Mouse (Mus musculus) embryonic facial prominence, embryonic 11.5 days (tissue): ENCODE results near the gene Tsks. TPM values are rescaled to one million over a fixed set of nuclear protein-coding genes. Genes with fewer than 3 reads are reported as not detected.

Source experiments
- ATAC-seq: fragments of 200-750 bp; cut with Nextera tagmentation; replicated peaks from 2 replicates; pipeline ENCODE4 v1.8.0; 2017; ENCODE audit warnings: low read depth; ENCODE audit not compliant: insufficient number of reproducible peaks, low FRiP score, low TSS enrichment
- DNase-seq: peaks from one replicate; pipeline ENCODE4 v3.0.0-alpha.2; 2015; ENCODE audit warnings: low spot score
- H3K27ac ChIP-seq: fragments of 300-500 bp; sonication (generic); replicated peaks from 2 replicates; pipeline ENCODE4 v1.5.1; 2014; ENCODE audit warnings: mild to moderate bottlenecking, low read depth, low read length, control low read depth
- H3K27me3 ChIP-seq: fragments of 300-500 bp; sonication (generic); 2 replicates; pipeline ENCODE4 v1.6.1; 2014; ENCODE audit warnings: mild to moderate bottlenecking, low read length, moderate library complexity, mixed read lengths; ENCODE audit not compliant: control insufficient read depth, insufficient read depth
- H3K36me3 ChIP-seq: fragments of 300-500 bp; sonication (generic); replicated peaks from 2 replicates; pipeline ENCODE4 v1.6.1; 2014; ENCODE audit warnings: low read depth, mild to moderate bottlenecking, low read length, moderate library complexity, mixed read lengths; ENCODE audit not compliant: control insufficient read depth, insufficient read depth
- H3K4me1 ChIP-seq: fragments of 300-500 bp; sonication (generic); 2 replicates; pipeline ENCODE4 v1.6.1; 2014; ENCODE audit warnings: low read length, mixed read lengths; ENCODE audit not compliant: control insufficient read depth, insufficient read depth
- H3K4me2 ChIP-seq: fragments of 300-500 bp; sonication (generic); 2 replicates; pipeline ENCODE4 v1.6.1; 2014; ENCODE audit warnings: low read depth, mild to moderate bottlenecking, control low read depth, low read length, moderate library complexity
- H3K4me3 ChIP-seq: fragments of 300-500 bp; sonication (generic); 2 replicates; pipeline ENCODE4 v1.5.1; 2014; ENCODE audit warnings: low read depth, low read length, control low read depth
- H3K9ac ChIP-seq: fragments of 300-500 bp; sonication (generic); replicated peaks from 2 replicates; pipeline ENCODE4 v1.6.1; 2014; ENCODE audit warnings: mild to moderate bottlenecking, control low read depth, low read length
- H3K9me3 ChIP-seq: fragments of 300-500 bp; sonication (generic); replicated peaks from 2 replicates; pipeline ENCODE4 v1.6.1; 2016; ENCODE audit warnings: mild to moderate bottlenecking, low read length, inconsistent platforms, mixed read lengths; ENCODE audit not compliant: control insufficient read depth
- WGBS: fragments of 180-500 bp; shearing (Covaris S2); extraction: QIAGEN DNeasy Blood & Tissue Kit; methylation state at CpG from one replicate; pipeline ENCODE4 v1.1.7; 2014; 5-methylcytosine and 5-hydroxymethylcytosine counted together
- polyA plus RNA-seq: library from polyadenylated mRNA; unstranded; fragments of >200 nt; fragmentation: Nextera tagmentation; extraction: Ambion mirVana; gene quantifications from 2 replicates; pipeline ENCODE4 v1.2.1, GENCODE M21; 2014

The Tsks gene
- polyA plus RNA-seq, 1 experiment from 2014 or later = not detected

DNA sequence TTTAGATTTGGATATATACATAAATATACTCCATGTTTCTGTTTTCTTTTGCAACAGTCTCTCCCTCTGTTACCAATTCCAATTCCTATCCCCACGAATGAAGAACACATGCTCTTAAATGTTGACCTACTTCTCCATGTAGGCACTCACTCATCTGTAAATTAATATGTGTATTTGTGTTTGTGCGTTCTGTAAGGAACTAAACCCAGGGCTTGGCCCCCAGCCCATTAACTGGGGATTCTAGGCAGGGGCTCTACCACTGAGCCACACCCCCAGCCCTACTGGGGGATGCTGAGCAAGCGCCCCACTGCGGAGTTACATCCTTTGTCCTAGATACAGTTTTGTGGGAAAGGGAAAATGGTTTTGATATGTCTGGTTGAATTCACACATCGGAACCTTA, 23.9 kb upstream of the Tsks start:
- Histone ChIP-seq H3K4me3 (no peak overlapping the region), H3K4me1 (no peaks in the 10 kb centered on the region), H3K36me3 (no peaks in the 10 kb centered on the region; the same call in 1 of the 2 replicates), H3K9me3 (no peaks in the 10 kb centered on the region), H3K4me2 (no peak overlapping the region), H3K27me3 (no peaks in the 10 kb centered on the region), H3K27ac (no peak overlapping the region), H3K9ac (no peak overlapping the region)
- DNase-seq = no peak
- WGBS = 88% methylated on average over 5 of the region's 5 CpGs
- no peak for ATAC-seq

DNA sequence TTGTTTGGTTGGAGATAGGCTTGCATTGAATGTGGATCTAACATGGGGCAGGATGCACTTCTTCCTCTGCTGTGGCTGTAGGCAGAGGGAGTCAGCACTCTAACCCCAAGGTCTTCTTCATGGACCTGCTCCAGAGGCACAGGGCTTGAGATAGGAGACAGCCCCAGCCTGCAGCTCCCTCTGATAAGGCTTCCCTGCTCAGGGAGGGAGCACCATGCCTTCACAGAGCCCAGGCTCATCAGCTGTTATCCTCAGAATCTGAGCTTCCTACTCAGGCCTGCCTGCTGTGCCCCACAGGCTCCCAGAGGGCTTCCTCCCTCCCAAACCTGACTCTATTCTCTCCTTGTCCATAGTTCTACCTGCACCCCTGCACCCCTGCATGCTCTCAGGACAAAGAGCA, 20.5 kb upstream of the Tsks start:
- Histone ChIP-seq H3K9me3 (no peaks in the 10 kb centered on the region), H3K27me3 (no peaks in the 10 kb centered on the region), H3K27ac (no peak overlapping the region), H3K4me2 (no peak overlapping the region), H3K9ac (no peak overlapping the region), H3K4me3 (no peak overlapping the region), H3K36me3 (no peaks in the 10 kb centered on the region; the same call in 1 of the 2 replicates), H3K4me1 (no peaks in the 10 kb centered on the region)
- DNase-seq (no peak), ATAC-seq (no peak)

DNA sequence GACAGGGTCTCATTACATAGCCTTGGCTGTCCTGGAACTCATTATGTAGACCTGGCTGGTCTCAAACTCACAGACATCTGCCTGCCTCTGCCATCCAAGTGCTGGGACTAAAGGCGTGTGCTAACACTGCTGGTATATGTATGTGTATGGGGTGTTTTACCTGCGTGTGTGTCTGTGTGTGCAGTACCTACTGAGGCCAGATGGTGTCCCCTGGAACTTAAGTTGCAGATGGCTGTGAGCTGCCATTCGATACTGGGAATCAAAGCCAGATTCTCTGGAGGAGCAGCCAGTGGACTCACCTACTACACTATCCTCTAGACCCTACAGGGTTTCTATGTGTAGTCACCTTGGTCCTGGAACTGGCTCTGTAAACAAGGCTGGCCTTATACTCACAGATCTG, 17.5 kb upstream of the Tsks start:
- no peak overlapping the region for H3K4me2 ChIP-seq
- no peaks in the 10 kb centered on the region; the same call in 1 of the 2 replicates for H3K36me3 ChIP-seq
- ATAC-seq (no peak), DNase-seq (peak; percentile 54)
- WGBS = 71% methylated on average over 3 of the region's 3 CpGs
- H3K9ac ChIP-seq = no peak overlapping the region
- no peaks in the 10 kb centered on the region for H3K27me3 ChIP-seq
- no peak overlapping the region for H3K4me3 ChIP-seq
- H3K9me3 ChIP-seq = no peaks in the 10 kb centered on the region
- H3K27ac ChIP-seq = no peak overlapping the region
- no peaks in the 10 kb centered on the region for H3K4me1 ChIP-seq

DNA sequence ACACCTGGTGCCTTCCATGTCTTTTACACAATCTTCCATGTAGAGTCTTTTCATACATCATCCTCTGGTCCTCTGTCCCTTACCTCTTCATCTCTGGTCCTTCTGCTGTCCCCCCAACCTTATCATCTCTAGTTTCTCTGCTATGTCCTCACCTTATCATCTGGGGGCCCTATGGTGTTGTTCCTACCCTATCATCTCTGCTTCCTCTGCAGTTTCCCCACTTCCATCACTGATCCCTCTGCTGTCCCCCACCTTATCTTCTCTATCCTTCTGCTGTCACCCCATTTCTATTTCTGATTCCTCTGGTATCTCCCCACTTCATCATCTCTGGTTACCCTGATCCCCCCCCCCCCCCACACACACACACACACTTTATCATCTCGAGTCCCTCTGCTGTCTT, 14.4 kb upstream of the Tsks start:
- DNase-seq (no peak), ATAC-seq (no peak)
- Histone ChIP-seq H3K9ac (peak overlapping the region; percentile 89), H3K27me3 (no peaks in the 10 kb centered on the region), H3K4me3 (peak overlapping the region; percentile 97), H3K4me2 (peak overlapping the region; percentile 49), H3K36me3 (no peaks in the 10 kb centered on the region; the same call in 1 of the 2 replicates), H3K4me1 (no peaks in the 10 kb centered on the region), H3K27ac (no peak overlapping the region), H3K9me3 (no peaks in the 10 kb centered on the region)
- 0% methylated on average over 1 of the region's 1 CpGs for WGBS

DNA sequence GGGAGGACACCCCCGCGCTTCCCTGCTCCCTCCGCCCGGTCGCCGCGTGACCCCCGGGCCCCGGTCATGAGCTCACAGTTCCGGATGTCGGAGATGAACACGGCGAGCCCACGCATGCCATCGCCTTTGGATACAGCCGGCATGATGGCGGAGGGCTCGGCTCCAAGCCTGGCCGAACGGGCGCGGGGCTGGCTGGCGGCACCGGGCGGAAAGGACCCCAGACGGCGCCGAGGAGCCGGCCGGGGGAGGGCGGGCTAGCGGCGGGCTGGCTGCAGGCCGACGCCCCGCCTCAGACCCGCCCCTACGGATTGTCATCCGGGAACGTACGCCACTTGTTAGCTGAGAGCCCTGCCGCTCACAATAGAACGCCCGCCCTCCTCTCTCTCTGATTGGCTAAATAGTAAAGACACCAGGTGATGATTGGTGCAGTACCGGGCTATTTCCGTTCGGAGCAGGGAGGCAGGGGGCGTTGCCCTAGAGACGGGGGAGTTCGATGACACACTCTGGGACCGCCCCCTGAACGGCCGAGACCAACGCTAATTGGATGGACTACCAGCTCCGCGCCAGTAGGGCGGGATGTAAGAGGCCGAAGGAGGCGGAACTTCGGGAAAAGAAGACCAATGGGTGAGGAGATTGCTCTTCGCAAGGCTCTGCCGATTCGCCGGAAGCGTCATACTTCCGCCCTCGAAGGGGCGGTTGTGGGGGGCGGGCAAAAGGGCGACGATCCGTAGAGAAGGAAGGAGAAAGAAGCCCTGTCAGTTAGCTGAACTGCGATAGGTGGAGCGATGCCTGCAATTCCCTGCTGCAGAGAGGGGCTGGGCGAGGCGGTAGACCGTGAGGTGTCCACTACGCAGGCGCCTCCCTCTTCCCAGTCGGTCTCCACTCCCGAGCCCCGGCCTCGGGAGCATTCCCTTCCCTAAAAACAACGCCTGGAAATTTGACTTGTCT, 13.5 kb upstream of the Tsks start, which contains the start of gene Ap2a1:
Ap2a1 (minus strand) TSS at position 293 of the 948 bp plus-strand sequence.
- Histone ChIP-seq H3K9me3 (no peaks in the 10 kb centered on the region), H3K4me2 (peak within 1 kb of the TSS; percentile 66), H3K27me3 (no peaks in the 10 kb centered on the region), H3K4me1 (no peaks in the 10 kb centered on the region), H3K36me3 (no peaks in the 10 kb centered on the region; the same call in 1 of the 2 replicates), H3K4me3 (peak within 1 kb of the TSS; percentile 97), H3K27ac (peak within 1 kb of the TSS; percentile 63), H3K9ac (peak within 1 kb of the TSS; percentile 89)
- WGBS = under 1% methylated on average over 84 of the region's 84 CpGs
- peak; percentile 100 for DNase-seq
- peak; percentile 99 for ATAC-seq

DNA sequence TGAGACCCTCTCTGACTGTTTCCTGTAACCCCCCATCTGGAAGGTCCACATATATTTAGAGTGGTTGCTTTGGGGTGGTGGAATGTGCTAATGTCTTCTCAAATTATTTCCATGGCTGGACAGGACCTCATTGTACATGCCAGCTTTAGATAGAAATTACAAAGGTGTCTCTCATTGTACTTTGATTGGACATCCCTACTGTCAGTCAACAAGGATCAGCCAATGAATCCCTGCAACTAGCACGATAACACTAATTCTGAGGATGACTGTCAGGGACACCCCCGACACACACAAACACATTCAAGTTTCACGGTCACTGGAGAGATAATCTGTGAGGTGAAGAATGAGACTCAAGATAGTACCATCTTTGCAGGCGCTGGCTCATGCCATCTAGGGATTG, 4.3 kb upstream of the Tsks start:
- no peak for ATAC-seq

DNA sequence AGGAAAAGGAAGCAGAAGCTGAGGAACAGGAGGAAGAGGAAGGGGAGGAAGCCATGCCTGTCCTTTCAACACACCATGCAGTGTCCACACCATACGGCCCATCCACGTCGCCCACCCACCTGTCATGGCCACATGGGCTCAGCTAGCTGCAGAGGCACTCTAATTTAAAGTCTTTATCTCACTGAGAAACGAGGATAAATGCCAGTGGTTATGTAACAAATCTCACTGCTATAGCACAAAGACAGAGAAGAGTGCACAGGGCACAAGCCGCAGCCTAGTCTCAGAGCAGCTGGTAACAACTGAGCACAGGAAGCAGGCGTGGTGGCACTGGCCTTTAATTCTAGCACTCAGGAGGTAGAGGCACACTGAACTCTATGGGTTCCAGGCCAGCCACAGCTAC, 6.9 kb downstream of the Tsks start:
- Histone ChIP-seq H3K27ac (no peak overlapping the region), H3K36me3 (no peaks in the 10 kb centered on the region), H3K4me1 (peaks cover 6% of the 10 kb centered on the region; the same call in 1 of the 2 replicates), H3K9ac (no peak overlapping the region), H3K27me3 (peaks cover 15% of the 10 kb centered on the region), H3K4me3 (no peak overlapping the region), H3K4me2 (no peak overlapping the region), H3K9me3 (no peaks in the 10 kb centered on the region)
- DNase-seq = no peak
- no peak for ATAC-seq
- 78% methylated on average over 6 of the region's 6 CpGs for WGBS

More for the DNA sequence above, 4.3 kb upstream of the Tsks start:
- Histone ChIP-seq H3K27me3 (no peaks in the 10 kb centered on the region), H3K9me3 (no peaks in the 10 kb centered on the region; the same call in 1 of the 2 replicates), H3K4me3 (no peak overlapping the region), H3K9ac (no peak overlapping the region), H3K36me3 (no peaks in the 10 kb centered on the region), H3K4me2 (no peak overlapping the region), H3K27ac (no peak overlapping the region), H3K4me1 (no peaks in the 10 kb centered on the region)
- WGBS = 88% methylated on average over 4 of the region's 4 CpGs
- DNase-seq = no peak

DNA sequence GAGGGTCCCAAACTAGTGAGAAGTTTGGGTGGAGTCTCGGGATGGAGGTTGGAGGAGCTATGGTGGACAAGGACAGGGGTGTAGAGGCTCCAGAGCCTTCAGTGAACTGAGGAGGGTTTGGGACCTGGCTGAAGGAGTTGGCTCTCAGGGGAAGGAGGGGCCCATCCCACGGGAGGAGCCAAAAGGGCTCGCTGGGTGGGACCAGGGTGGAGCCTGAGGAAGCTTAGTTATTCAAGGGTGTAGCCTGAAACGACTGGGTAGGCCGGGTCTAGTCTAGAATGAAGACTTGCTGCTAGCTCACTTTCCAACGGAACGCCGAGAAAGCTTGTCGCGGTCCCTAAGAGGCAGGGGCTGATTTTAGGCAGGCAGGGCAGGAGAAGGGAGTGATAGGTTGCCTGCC, 9.0 kb downstream of the Tsks start:
- Histone ChIP-seq H3K4me1 (peaks cover 6% of the 10 kb centered on the region; the same call in 1 of the 2 replicates), H3K4me2 (peak overlapping the region; percentile 79), H3K9me3 (no peaks in the 10 kb centered on the region), H3K4me3 (peak overlapping the region; percentile 44), H3K27ac (no peak overlapping the region), H3K27me3 (peaks cover 15% of the 10 kb centered on the region), H3K36me3 (no peaks in the 10 kb centered on the region), H3K9ac (peak overlapping the region; percentile 60)
- ATAC-seq (0 out of 2 replicates have a peak, but pooled peaks have one; percentile 20), DNase-seq (peak; percentile 66)
- 2% methylated on average over 10 of the region's 10 CpGs for WGBS
